Mouse (Mus musculus) C2C12 (cell line): Measurements from ENCODE around the gene Gm20388. TPM values are rescaled to one million over a fixed set of nuclear protein-coding genes. Genes with fewer than 3 reads are reported as not detected.

Source experiments
- H3K27me3 ChIP-seq: one replicate; pipeline ENCODE4 v1.6.1; 2011; ENCODE audit not compliant: control insufficient read depth, insufficient read depth, insufficient read length
- H3K36me3 ChIP-seq: one replicate; pipeline ENCODE4 v1.6.1; 2011; ENCODE audit not compliant: control insufficient read depth, insufficient read depth
- H3K4me3 ChIP-seq: one replicate; pipeline ENCODE4 v1.5.1; 2011; ENCODE audit warnings: mild to moderate bottlenecking, control low read depth; ENCODE audit not compliant: poor library complexity, insufficient read depth, severe bottlenecking
- H3K79me2 ChIP-seq: one replicate; pipeline ENCODE4 v1.6.1; 2011; ENCODE audit not compliant: control insufficient read depth, insufficient read depth
- H3K79me3 ChIP-seq: one replicate; pipeline ENCODE4 v1.6.1; 2011; ENCODE audit warnings: low read depth, control low read depth
- H3ac ChIP-seq: one replicate; pipeline ENCODE3; 2011; ENCODE audit warnings: low read depth; ENCODE audit not compliant: control insufficient read depth, insufficient read length
- CEBPB ChIP-seq: IDR thresholded peaks from one replicate; pipeline ENCODE4 v1.6.1; 2011; ENCODE audit warnings: low read depth, mild to moderate bottlenecking, control low read depth, moderate library complexity
- CTCF ChIP-seq: IDR thresholded peaks from one replicate; pipeline ENCODE4 v1.5.1; 2011; ENCODE audit not compliant: control insufficient read depth, insufficient read depth, insufficient read length
- FOSL1 ChIP-seq: IDR thresholded peaks from one replicate; pipeline ENCODE4 v1.8.0; 2011; ENCODE audit warnings: mild to moderate bottlenecking, low read length; ENCODE audit not compliant: poor library complexity, insufficient read depth, severe bottlenecking
- MAX ChIP-seq: IDR thresholded peaks from one replicate; pipeline ENCODE4 v1.6.1; 2011; ENCODE audit warnings: mild to moderate bottlenecking, control low read depth
- MYOD1 ChIP-seq: IDR thresholded peaks from one replicate; pipeline ENCODE4 v1.6.1; 2011; ENCODE audit warnings: low read depth; ENCODE audit not compliant: control insufficient read depth, insufficient read length
- MYOG ChIP-seq: IDR thresholded peaks from one replicate; pipeline ENCODE4 v1.6.1; 2011; ENCODE audit not compliant: control insufficient read depth, insufficient read length; ENCODE audit errors: extremely low read depth
- USF1 ChIP-seq: IDR thresholded peaks from one replicate; pipeline ENCODE4 v1.6.1; 2011; ENCODE audit warnings: low read depth, mild to moderate bottlenecking, control low read depth, moderate library complexity
- polyA plus RNA-seq: library from polyadenylated mRNA; unstranded; fragments of >200 nt; fragmentation: generic; extraction: Trizol; gene quantifications from one replicate; pipeline ENCODE4 v1.2.1, GENCODE M21; 2012; ENCODE audit warnings: missing spikeins

Gm20388 gene
- polyA plus RNA-seq, 1 experiment, result 15.0 TPM

GRCm38 (mm10) chr8:120471166-120471565 is 560.5 kb downstream of the Gm20388 start:
- Histone ChIP-seq H3ac (no peak overlapping the region), H3K36me3 (no peaks in the 10 kb centered on the region), H3K4me3 (no peak overlapping the region), H3K79me2 (no peaks in the 10 kb centered on the region), H3K79me3 (no peaks in the 10 kb centered on the region), H3K27me3 (no peaks in the 10 kb centered on the region)
- TF ChIP-seq CTCF, result peak; percentile 14
- TF ChIP-seq FOSL1, result no peak

DNA sequence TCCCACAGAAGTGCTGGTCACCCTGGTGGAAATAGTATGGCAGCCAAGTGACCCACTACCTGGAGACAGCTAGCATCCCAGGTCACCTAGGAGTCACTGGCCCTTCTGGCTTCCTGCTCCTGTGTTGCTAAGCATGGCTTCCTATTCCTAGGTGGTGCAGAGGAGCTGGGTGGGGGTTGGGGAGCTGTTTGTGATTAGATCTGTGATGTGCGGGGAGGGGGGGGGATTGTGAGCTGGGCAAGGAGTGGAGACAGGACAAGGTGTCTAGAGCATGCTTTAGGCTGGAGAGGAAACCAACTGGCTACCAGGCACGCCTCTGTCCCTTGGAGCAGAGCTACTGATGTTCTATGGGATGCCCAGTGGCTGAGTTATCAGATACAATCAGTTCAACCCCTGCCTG is 561.1 kb downstream of the Gm20388 start:
- TF ChIP-seq MYOG, result no peak
- TF ChIP-seq CTCF, result no peak
- H3K27me3 ChIP-seq, result no peaks in the 10 kb centered on the region
- no peaks in the 10 kb centered on the region for H3K36me3 ChIP-seq
- H3K4me3 ChIP-seq, result no peak overlapping the region
- no peak overlapping the region for H3ac ChIP-seq
- H3K79me2 ChIP-seq, result no peaks in the 10 kb centered on the region
- H3K79me3 ChIP-seq, result no peaks in the 10 kb centered on the region

DNA sequence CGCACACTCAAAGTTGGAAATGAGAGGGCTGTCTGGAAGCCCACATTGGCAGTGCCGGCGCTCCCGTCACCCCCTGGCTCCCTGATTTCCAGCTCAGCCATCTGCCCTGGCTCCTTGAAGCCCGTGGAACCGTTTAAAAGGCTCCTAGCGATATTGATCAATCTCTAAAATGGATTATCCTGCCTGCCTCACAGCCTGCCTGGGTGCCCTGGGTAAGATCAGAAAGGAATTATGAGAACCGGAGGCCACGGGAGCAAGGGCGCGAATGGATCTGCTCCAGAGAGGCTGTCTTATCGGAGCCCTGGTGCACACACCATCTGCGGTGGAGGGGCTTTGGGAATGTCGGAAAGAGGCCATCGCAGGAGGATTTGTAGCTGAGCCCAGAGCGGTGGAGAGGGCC is 561.6 kb downstream of the Gm20388 start:
- H3K27me3 ChIP-seq, result no peaks in the 10 kb centered on the region
- no peaks in the 10 kb centered on the region for H3K79me3 ChIP-seq
- H3K4me3 ChIP-seq, result no peak overlapping the region
- no peak for TF ChIP-seq FOSL1
- TF ChIP-seq CTCF, result no peak
- no peak for TF ChIP-seq USF1
- no peak for TF ChIP-seq MAX
- TF ChIP-seq CEBPB, result no peak
- no peak for TF ChIP-seq MYOG
- no peak for TF ChIP-seq MYOD1
- H3K79me2 ChIP-seq, result no peaks in the 10 kb centered on the region
- no peaks in the 10 kb centered on the region for H3K36me3 ChIP-seq
- no peak overlapping the region for H3ac ChIP-seq

GRCm38 (mm10) chr8:120473729-120474364 is 563.2 kb downstream of the Gm20388 start:
- no peak overlapping the region for H3K4me3 ChIP-seq
- no peaks in the 10 kb centered on the region for H3K36me3 ChIP-seq
- H3K79me2 ChIP-seq, result no peaks in the 10 kb centered on the region
- H3ac ChIP-seq, result no peak overlapping the region
- no peak for TF ChIP-seq USF1
- TF ChIP-seq MYOG, result no peak
- no peak for TF ChIP-seq MAX
- no peak for TF ChIP-seq MYOD1
- TF ChIP-seq CEBPB, result no peak
- no peak for TF ChIP-seq CTCF
- no peak for TF ChIP-seq FOSL1
- H3K79me3 ChIP-seq, result no peaks in the 10 kb centered on the region
- no peaks in the 10 kb centered on the region for H3K27me3 ChIP-seq

- Histone ChIP-seq H3ac (no peak overlapping the region), H3K79me2 (no peaks in the 10 kb centered on the region), H3K4me3 (no peak overlapping the region), H3K36me3 (no peaks in the 10 kb centered on the region), H3K27me3 (no peaks in the 10 kb centered on the region), H3K79me3 (no peaks in the 10 kb centered on the region)
- TF ChIP-seq CTCF (no peak), MYOD1 (no peak), USF1 (no peak), FOSL1 (no peak), MAX (no peak), MYOG (no peak), CEBPB (no peak)
These were observed 564.0 kb downstream of the Gm20388 start for GRCm38 (mm10) chr8:120474496-120475235.

- no peaks in the 10 kb centered on the region for H3K27me3 ChIP-seq
- H3K79me3 ChIP-seq, result no peaks in the 10 kb centered on the region
- H3K79me2 ChIP-seq, result no peaks in the 10 kb centered on the region
- H3K4me3 ChIP-seq, result no peak overlapping the region
- no peak overlapping the region for H3ac ChIP-seq
- TF ChIP-seq MYOG, result no peak
- TF ChIP-seq CTCF, result no peak
- no peak for TF ChIP-seq CEBPB
- no peak for TF ChIP-seq FOSL1
- no peak for TF ChIP-seq MYOD1
- TF ChIP-seq USF1, result no peak
- no peak for TF ChIP-seq MAX
- H3K36me3 ChIP-seq, result no peaks in the 10 kb centered on the region
These were observed 565.0 kb downstream of the Gm20388 start for GRCm38 (mm10) chr8:120475462-120476201.
